Mouse (Mus musculus) c-Kit-positive CD71-negative TER-119-negative erythroid progenitor cells, embryonic 14.5 days (primary cell): Measurements from ENCODE around the gene B3gnt8.

Source experiments
- DNase-seq: peaks from one replicate; pipeline ENCODE4 v3.0.0-alpha.2; 2013; ENCODE audit warnings: low read depth

Gene B3gnt8

GRCm38 (mm10) chr7:25618865-25619721 is 7.4 kb upstream of the B3gnt8 start, which contains the start of gene Dmac2:
TSS of gene Dmac2 (plus strand) at chr7:25619414.
- peak; percentile 93 for DNase-seq

GRCm38 (mm10) chr7:25619722-25619991 is 6.8 kb upstream of the B3gnt8 start:
- DNase-seq = no peak

- DNase-seq = no peak
These were observed 6.4 kb upstream of the B3gnt8 start for GRCm38 (mm10) chr7:25620101-25620500.

DNA sequence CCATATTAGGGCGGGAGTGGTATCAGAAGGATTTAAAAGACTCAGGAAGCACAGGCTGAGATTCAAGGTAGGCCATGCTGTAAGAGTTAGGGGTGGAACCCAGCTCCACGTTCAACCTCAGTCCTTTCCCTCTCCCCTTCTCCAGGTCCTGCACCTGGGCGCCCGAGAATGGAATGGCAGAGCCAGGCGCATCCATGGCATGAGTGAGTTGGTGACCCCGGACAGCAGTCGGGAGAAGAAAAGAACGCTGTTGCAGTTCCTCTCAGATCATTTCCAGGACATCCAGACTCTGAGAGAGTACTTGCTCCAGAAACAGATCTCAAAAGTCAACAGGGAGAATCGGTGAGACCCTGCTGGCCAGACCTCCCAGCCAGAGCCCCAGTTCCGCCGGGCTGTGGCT is 5.7 kb upstream of the B3gnt8 start:
- DNase-seq = no peak

GRCm38 (mm10) chr7:25623857-25624370 is 2.5 kb upstream of the B3gnt8 start:
- no peak for DNase-seq

GRCm38 (mm10) chr7:25624851-25625250 is 1.6 kb upstream of the B3gnt8 start:
- no peak for DNase-seq

DNA sequence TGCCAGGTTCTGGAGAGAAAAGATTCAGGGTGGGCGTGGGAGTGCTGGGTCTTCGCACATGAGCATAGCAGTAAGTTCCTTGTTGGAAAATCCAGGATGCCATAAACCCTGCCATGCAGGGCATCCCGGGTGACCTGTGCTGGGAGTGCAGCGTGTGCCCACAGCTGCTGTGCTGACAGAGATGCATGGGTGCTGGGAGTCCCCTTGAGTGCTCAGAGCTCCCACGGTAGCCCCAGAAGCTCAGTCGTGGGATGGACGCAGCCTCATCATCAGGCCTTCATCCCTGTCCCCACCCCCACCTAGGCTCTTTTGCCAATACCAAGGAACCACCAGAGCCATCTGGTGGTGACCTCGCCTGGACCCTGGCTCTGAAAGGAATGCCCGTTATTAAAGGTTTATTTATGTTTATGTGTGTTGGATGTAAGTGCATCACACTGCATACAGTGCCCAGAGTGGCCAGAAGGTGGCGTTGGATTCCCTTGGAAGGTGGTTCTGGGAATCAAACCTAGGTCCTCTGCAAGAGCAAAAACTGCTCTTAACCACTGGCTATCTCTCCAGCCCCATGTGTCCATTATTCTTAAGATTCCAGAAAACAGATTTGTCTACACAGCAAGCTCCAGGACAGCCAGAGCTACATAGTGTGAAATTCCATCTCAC is 732 bp upstream of the B3gnt8 start:
- DNase-seq = peak; percentile 51

DNA sequence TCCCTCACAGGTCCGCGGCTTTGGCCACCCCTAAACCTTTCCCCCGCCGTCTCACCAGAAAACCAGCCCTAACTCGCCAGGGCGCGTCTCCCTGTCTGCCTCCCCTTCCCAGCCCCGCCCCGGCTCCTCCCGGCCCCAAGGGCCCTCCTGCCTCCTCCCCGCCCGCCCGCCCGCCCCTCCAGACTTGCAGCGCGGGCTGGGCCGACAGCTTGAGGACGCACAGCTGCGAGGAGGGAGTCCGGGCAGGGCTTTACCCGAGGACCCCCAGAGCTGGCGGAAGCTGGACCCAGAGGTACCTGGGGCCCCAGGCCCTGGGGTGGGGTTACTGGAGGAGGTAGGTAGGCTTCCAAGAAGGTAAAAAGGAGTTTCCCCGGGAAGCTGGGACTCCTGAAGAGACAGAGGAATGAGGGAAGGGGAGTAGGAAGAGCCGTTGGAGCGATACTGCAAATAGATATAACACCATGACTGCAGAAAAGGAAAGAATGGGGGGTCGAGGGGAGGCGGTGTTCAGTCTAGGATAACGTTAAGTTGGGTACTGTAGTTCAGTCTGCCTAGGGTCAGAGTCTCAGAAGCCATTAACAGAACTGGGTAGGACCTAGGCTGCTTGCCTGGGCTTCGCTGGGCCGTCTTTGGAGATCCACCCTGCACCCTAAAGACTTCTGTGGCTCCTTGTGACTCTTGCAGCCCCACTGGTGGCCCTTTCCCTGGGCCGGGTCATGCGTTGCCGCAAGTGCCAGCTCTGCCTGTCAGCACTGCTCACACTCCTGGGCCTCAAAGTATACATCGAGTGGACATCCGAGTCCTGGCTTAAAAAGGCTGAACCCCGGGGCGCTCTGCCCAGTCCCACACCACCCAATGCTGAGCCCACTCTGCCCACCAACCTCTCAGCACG is 1.2 kb downstream of the B3gnt8 start:
- DNase-seq = no peak

DNA sequence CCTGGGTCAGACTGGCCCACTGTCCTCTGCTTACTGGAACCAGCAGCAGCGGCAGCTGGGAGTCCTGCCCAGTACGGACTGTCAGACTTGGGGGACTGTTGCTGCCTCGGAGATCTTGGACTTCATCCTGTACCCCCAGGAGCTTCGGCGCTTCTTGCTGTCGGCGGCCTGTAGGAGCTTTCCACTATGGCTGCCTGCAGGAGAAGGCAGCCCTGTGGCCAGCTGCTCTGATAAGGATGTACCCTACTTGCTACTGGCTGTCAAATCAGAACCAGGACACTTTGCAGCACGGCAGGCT is 1.8 kb downstream of the B3gnt8 start:
- DNase-seq = no peak

DNA sequence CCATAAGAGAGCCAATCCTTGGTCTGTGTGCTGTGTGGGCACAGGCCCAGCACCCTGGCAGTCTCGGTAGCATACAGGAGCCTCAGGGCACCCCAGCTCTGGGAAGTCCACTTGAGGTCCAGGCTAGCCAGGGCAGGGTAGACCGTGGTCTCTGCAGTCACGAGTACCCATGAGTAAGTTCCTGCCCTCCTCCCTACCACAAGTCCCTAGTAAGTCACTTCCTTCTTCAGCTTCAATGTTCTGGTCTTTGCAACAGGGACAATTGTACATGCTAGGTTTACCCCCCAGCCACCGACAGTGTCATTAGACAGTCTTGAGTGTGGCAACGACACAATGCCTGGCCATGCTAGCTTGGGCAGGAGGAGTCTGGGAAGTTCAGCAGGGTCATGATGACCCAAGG is 6.2 kb downstream of the B3gnt8 start:
- no peak for DNase-seq

DNA sequence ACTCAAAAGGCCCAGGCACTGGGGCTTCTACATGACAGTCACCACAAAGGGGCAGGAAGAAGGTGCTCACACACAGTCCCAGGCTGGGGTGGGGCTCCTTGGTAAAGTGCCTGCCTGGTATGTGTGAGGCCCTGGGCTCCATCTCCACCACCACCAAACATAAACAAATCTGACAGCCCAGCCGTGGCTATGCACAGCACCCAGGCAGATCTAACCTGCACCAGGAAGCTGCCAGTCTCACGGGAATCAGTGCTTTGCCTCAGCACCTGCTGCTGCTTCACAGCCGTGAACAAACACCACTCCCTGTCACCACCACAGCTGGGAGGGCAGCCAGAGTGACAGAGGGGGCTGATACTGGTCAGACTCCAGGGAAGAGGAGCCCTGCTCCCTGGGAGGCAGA is 9.9 kb downstream of the B3gnt8 start:
- no peak for DNase-seq

DNA sequence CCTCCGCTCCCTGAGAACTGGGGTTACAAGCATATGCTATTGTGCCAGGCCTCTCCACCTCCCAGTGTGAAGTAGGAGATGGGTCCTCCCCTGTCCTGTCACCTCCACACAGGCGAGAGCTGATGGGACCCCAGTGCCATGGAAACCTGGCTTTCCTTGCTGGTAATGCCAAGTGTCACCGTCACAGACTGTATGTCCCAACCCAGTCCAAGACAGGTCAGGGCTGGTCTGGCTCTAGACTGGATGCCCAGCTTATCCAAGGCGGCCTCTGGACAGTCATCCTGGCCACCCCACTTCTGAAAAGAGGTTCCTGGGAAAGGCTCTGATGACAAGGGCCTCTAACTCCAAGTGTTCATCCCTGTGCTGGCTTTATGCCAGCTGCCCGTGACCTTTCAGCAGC is 10.6 kb downstream of the B3gnt8 start:
- DNase-seq = no peak

GRCm38 (mm10) chr7:25639754-25640153 is 13.3 kb downstream of the B3gnt8 start:
- no peak for DNase-seq

- DNase-seq = no peak
These were observed 17.7 kb downstream of the B3gnt8 start for GRCm38 (mm10) chr7:25644136-25644535.

DNA sequence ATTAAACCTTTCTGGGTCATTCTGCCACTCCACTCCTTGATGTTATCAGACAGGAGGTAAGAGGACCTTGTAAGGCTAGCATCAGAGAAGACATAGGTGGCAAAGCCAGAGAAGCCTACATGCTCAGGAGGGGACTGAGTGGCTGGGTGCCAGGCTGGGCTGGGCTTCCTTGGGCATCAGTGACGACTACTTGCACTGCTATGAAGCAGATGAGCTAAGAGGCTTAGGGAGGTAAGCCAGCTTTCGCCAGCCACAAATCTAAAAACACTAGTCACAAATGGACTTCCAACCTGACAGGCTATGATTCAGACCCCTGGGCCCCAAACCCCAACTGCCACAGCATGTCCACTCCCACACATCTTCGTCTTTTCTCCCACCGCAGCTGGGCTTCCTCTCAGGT is 18.2 kb downstream of the B3gnt8 start:
- DNase-seq = no peak

DNA sequence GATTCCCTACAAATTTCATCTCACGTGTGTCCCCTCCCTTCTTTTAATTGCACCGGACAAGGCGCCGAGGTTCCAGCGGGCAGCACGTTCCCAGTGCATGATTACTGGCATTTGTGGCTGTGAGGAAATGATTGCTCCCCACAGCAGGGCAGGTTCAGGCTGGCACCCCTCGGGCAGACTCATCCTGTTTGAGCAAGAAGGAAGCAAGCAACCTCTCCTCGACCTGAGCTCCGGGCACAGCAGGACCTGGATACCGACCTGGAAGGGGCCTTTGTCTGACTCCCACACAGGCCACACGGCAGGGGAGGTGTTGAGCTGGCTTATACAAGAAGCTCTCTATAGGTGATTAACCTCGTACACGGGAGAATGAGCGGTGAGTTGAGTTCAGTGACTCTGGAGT is 18.6 kb downstream of the B3gnt8 start:
- no peak for DNase-seq

DNA sequence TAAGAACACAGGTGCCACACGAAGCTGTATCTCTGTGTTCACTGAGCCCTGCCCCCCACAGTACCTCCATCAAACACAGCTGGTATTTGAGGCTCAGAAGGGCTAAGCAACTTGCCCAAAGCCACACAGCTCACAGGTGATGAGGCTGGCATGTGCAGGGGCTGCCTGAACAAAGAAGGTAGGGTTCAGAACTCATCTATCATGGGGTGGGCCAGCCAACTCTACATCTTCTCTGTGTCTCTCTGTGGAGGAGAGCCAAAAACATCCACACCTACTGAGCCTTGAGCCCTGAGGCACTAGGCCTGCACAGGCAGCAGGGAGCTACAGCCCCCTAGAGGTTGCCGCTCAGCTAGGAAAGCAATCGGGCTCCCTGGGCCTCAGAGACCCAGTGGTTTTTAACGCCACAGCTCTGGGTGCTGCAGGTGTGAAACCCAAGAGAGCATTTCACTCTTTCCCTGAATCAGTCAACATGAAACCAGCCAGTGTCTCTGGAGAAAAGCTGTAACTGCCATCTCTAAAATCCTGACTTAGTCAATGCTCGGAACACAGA is 21.2 kb downstream of the B3gnt8 start:
- DNase-seq = no peak

DNA sequence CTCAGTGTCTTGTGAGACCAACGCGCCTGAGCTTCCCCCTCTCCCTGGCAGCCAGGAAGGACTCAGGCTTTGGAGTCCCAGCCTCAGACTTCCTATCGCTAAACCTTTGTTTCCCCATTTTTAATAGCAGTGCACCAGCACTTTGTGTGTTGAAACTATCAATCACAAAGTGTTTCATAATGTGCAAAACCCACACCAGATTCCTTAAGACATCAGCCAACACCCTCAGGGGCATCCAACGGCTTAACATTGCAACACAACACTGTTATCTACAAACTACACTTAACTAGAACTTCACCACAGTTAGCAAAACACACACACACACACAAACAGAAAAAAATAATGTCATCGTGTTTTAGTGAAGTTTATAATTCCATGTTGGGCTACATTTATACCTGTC is 23.4 kb downstream of the B3gnt8 start:
- DNase-seq = no peak

- no peak for DNase-seq
These were observed 24.8 kb downstream of the B3gnt8 start for GRCm38 (mm10) chr7:25651281-25651680.

DNA sequence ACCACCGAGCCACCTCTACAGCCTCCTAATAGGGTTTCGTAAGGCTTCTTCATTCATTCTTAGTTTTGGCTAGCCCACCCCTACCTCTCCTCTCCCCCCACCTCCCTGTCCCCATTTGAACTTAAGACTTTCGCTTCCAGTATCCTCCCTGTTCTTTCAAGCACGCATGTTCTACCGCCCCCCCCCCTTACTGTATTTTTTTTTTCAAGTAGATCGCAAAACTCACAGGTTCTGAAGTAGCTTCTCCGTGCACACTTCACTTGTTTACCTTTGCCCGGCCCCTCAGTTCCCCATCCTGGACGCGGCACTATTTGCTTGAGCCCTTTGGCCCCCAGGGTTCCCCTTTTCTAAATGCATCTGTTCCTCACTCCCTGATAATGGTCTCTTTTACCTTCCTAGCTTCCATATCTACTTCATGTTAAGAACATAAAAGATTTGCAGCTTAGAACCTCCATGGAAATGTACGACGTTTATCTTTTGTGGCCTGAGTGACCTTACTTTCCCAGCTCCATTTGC is 25.8 kb downstream of the B3gnt8 start:
- DNase-seq = no peak

- no peak for DNase-seq
These were observed 29.4 kb downstream of the B3gnt8 start for GRCm38 (mm10) chr7:25655601-25656428.
